In the genomic region with DNA sequence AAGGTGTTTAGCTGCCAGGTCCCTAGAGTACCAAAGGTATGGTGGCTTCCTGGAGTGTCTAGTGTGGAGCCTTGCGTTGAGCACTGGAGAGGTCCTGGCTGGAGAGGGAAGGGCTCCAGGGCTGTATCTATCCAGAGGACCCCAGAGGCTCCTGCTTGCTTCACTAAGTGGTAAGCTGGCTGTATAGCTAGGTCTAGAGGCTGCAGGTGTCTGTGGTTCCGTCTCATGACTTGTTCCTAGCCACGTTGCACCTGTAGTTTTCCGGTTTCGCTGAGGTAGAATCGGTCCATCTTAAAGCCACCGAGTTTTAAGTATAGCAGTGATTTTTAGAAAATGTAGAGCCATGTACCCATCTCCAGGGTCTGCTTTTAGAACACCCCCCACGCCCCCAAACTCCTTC, we compare ENCODE assay signal across 14 mouse cellular contexts. TPM values are rescaled to one million over a fixed set of nuclear protein-coding genes. Genes with fewer than 3 reads are reported as not detected.
A peak's percentile ranks its signal among the peaks of the same experiment; 100 is the strongest.
DNase-seq lines count a peak whose midpoint lies in the region; ATAC-seq and TF ChIP-seq lines count a peak whose summit lies in the region.
"Had no signal": no experiment of that assay in that cellular context is flagged by ENCODE, and none has a peak within 500 bp of the region (broad histone marks: within the 10 kb centered on the region; RNA-seq: fewer than 3 reads in every experiment).

No protein-coding gene starts in this region.

- no peaks in the 10 kb centered on the region for H3K9me3 ChIP-seq in heart, postnatal 0 days (replicated peaks; ENCODE audit: control insufficient read depth, low read length)
- H3K9me3 ChIP-seq in lung, embryonic 15.5 days, result no peaks in the 10 kb centered on the region
- H3K9me3 ChIP-seq in neural tube, embryonic 15.5 days (replicated peaks), result no peaks in the 10 kb centered on the region
- H3K9me3 ChIP-seq in forebrain, embryonic 16.5 days (ENCODE audit: control insufficient read depth, low read length), result no peaks in the 10 kb centered on the region
- H3K9me3 ChIP-seq: embryonic facial prominence, embryonic 13.5 days had no signal

- TF ChIP-seq EP300 in heart, postnatal 0 days (IDR thresholded peaks at IDR 0.05; ENCODE audit: low read depth), result no peak

- no peak overlapping the region for H3K9ac ChIP-seq in heart, postnatal 0 days (replicated peaks; ENCODE audit: low read depth, low read length)
- H3K9ac ChIP-seq in lung, embryonic 15.5 days, result no peak overlapping the region
- no peak overlapping the region for H3K9ac ChIP-seq in neural tube, embryonic 15.5 days (replicated peaks)
- H3K9ac ChIP-seq in forebrain, embryonic 16.5 days (replicated peaks; ENCODE audit: low read depth, low read length), result no peak overlapping the region
- H3K9ac ChIP-seq: embryonic facial prominence, embryonic 13.5 days had no signal

- intact Hi-C loops in heart, postnatal 36 days (cut with DNase I), result no loop called here

- H3K27me3 ChIP-seq in heart, postnatal 0 days (ENCODE audit: control insufficient read depth, insufficient read depth, low read length), result no peaks in the 10 kb centered on the region
- H3K27me3 ChIP-seq in lung, embryonic 15.5 days, result no peaks in the 10 kb centered on the region
- H3K27me3 ChIP-seq in neural tube, embryonic 15.5 days (replicated peaks), result no peaks in the 10 kb centered on the region
- no peaks in the 10 kb centered on the region for H3K27me3 ChIP-seq in forebrain, embryonic 16.5 days (replicated peaks; ENCODE audit: control insufficient read depth, insufficient read depth, low read length)
- H3K27me3 ChIP-seq: embryonic facial prominence, embryonic 13.5 days had no signal

- ATAC-seq in CD4-positive, CD25-positive, alpha-beta regulatory T cell, adult 4 months, result no peak
- ATAC-seq in heart, postnatal 0 days (ENCODE audit: insufficient read depth, low read depth), result no peak
- ATAC-seq in lung, embryonic 15.5 days (ENCODE audit: borderline replicate concordance, extremely low read depth, low FRiP score, low TSS enrichment), result no peak
- no peak for ATAC-seq in neural tube, embryonic 15.5 days (ENCODE audit: low FRiP score)
- ATAC-seq in forebrain, embryonic 16.5 days, result no peak
- ATAC-seq: midbrain, embryonic 16.5 days had no signal

- 82% methylated on average over 8 of the region's 8 CpGs for WGBS in heart, postnatal 0 days
- WGBS in lung, embryonic 15.5 days, result 83% methylated on average over 8 of the region's 8 CpGs
- 86% methylated on average over 8 of the region's 8 CpGs for WGBS in neural tube, embryonic 15.5 days
- WGBS in forebrain, embryonic 16.5 days, result 89% methylated on average over 8 of the region's 8 CpGs

- H3K27ac ChIP-seq in heart, postnatal 0 days (ENCODE audit: low read depth), result peak overlapping the region; percentile 87; the same call in 1 of the 2 replicates
- H3K27ac ChIP-seq in lung, embryonic 15.5 days, result no peak overlapping the region
- peak overlapping the region; percentile 29 for H3K27ac ChIP-seq in neural tube, embryonic 15.5 days (replicated peaks)
- H3K27ac ChIP-seq in forebrain, embryonic 16.5 days (ENCODE audit: low read length), result no peak overlapping the region
- H3K27ac ChIP-seq: embryonic facial prominence, embryonic 13.5 days had no signal

- peak overlapping the region; percentile 49 for H3K4me2 ChIP-seq in heart, postnatal 0 days (ENCODE audit: low read depth, low read length)
- peak overlapping the region; percentile 52; the same call in 1 of the 2 replicates for H3K4me2 ChIP-seq in lung, embryonic 15.5 days
- peak overlapping the region; percentile 65 for H3K4me2 ChIP-seq in neural tube, embryonic 15.5 days
- H3K4me2 ChIP-seq in forebrain, embryonic 16.5 days (ENCODE audit: low read length), result no peak overlapping the region
- H3K4me2 ChIP-seq: embryonic facial prominence, embryonic 13.5 days had no signal

- peak; percentile 51 for DNase-seq in CD4-positive, CD25-positive, alpha-beta regulatory T cell, adult 2 months (ENCODE audit: low read depth, low spot score)
- peak; percentile 2 for DNase-seq in heart, postnatal 0 days (ENCODE audit: low spot score)
- DNase-seq in heart, postnatal 36 days, result no peak
- no peak for DNase-seq in lung, postnatal 14 days
- DNase-seq: adrenal gland, adult 2 months; cerebellum, postnatal 10 days; thymus, postnatal 25 days had no signal

- no peaks in the 10 kb centered on the region for H3K36me3 ChIP-seq in heart, postnatal 0 days (replicated peaks; ENCODE audit: control insufficient read depth, insufficient read depth, low read length)
- H3K36me3 ChIP-seq in lung, embryonic 15.5 days, result no peaks in the 10 kb centered on the region
- H3K36me3 ChIP-seq in neural tube, embryonic 15.5 days, result no peaks in the 10 kb centered on the region
- no peaks in the 10 kb centered on the region for H3K36me3 ChIP-seq in forebrain, embryonic 16.5 days (ENCODE audit: control insufficient read depth, insufficient read depth)
- H3K36me3 ChIP-seq: embryonic facial prominence, embryonic 13.5 days had no signal

- TF ChIP-seq CTCF in heart, postnatal 0 days (IDR thresholded peaks at IDR 0.05; ENCODE audit: low read depth), result no peak

- H3K4me3 ChIP-seq in heart, postnatal 0 days (ENCODE audit: low read depth, low read length), result no peak overlapping the region
- H3K4me3 ChIP-seq in lung, embryonic 15.5 days, result no peak overlapping the region
- peak overlapping the region; percentile 11; the same call in 1 of the 2 replicates for H3K4me3 ChIP-seq in neural tube, embryonic 15.5 days (replicated peaks)
- H3K4me3 ChIP-seq in forebrain, embryonic 16.5 days (replicated peaks; ENCODE audit: low read length), result no peak overlapping the region
- H3K4me3 ChIP-seq: embryonic facial prominence, embryonic 13.5 days had no signal

- peaks cover 41% of the 10 kb centered on the region for H3K4me1 ChIP-seq in heart, postnatal 0 days (ENCODE audit: control insufficient read depth, insufficient read depth)
- peaks cover 84% of the 10 kb centered on the region for H3K4me1 ChIP-seq in lung, embryonic 15.5 days
- H3K4me1 ChIP-seq in neural tube, embryonic 15.5 days, result peaks cover 83% of the 10 kb centered on the region
- H3K4me1 ChIP-seq in forebrain, embryonic 16.5 days (replicated peaks; ENCODE audit: control insufficient read depth, insufficient read depth, low read length), result peaks cover 27% of the 10 kb centered on the region

RNA-seq across cellular contexts. Expression of a gene that starts 24.6 kb away (rescaled TPM):
- not detected for polyA plus RNA-seq in CD4-positive, CD25-positive, alpha-beta regulatory T cell, adult 4 months (2017; shearing (Covaris generic))
- total RNA-seq in heart, postnatal 0 days (2014; rRNA removed; ENCODE audit: low replicate concordance), result not detected in 2 replicates
- not detected in 2 replicates for polyA plus RNA-seq in heart, postnatal 0 days (2015; fragmentation: Nextera tagmentation; extraction: Ambion mirVana)
- total RNA-seq in heart, postnatal 36 days (2021), result not detected
- not detected in 2 replicates for polyA plus RNA-seq in lung, embryonic 15.5 days (2015; fragmentation: Nextera tagmentation; extraction: Ambion mirVana)
- polyA plus RNA-seq in neural tube, embryonic 15.5 days (2015; fragmentation: Nextera tagmentation; extraction: Ambion mirVana), result not detected in 2 replicates
- polyA plus RNA-seq in forebrain, embryonic 16.5 days (2015; fragmentation: Nextera tagmentation; extraction: Ambion mirVana), result not detected in 2 replicates
- polyA plus RNA-seq: embryonic facial prominence, embryonic 13.5 days; inflammation-experienced regulatory T-cells, adult 6 months; midbrain, embryonic 16.5 days had no signal

RNA-seq across cellular contexts. Expression of a gene that starts 44.3 kb away (rescaled TPM):
- 10 to 100 TPM; 11.0 to 22.4 TPM for polyA plus RNA-seq in CD4-positive, CD25-positive, alpha-beta regulatory T cell, adult 4 months (2017; shearing (Covaris generic))
- 47.7 and 53.7 TPM in 2 replicates for total RNA-seq in heart, postnatal 0 days (2014; rRNA removed; ENCODE audit: low replicate concordance)
- polyA plus RNA-seq in heart, postnatal 0 days (2015; fragmentation: Nextera tagmentation; extraction: Ambion mirVana), result 21.7 and 24.9 TPM in 2 replicates
- 10 to 100 TPM; 73.7 to 76.3 TPM for total RNA-seq in heart, postnatal 36 days (2021)
- 25.3 and 27.4 TPM in 2 replicates for polyA plus RNA-seq in lung, embryonic 15.5 days (2015; fragmentation: Nextera tagmentation; extraction: Ambion mirVana)
- 29.5 and 34.9 TPM in 2 replicates for polyA plus RNA-seq in neural tube, embryonic 15.5 days (2015; fragmentation: Nextera tagmentation; extraction: Ambion mirVana)
- 30.2 and 31.1 TPM in 2 replicates for polyA plus RNA-seq in forebrain, embryonic 16.5 days (2015; fragmentation: Nextera tagmentation; extraction: Ambion mirVana)

RNA-seq across cellular contexts. Expression of a gene that starts 48.0 kb away (rescaled TPM):
- polyA plus RNA-seq in CD4-positive, CD25-positive, alpha-beta regulatory T cell, adult 4 months (2017; shearing (Covaris generic)), result 1 to 10 TPM; 3.0 to 3.8 TPM
- total RNA-seq in heart, postnatal 0 days (2014; rRNA removed; ENCODE audit: low replicate concordance), result 6.4 and 7.7 TPM in 2 replicates
- polyA plus RNA-seq in heart, postnatal 0 days (2015; fragmentation: Nextera tagmentation; extraction: Ambion mirVana), result 2.4 and 2.9 TPM in 2 replicates
- total RNA-seq in heart, postnatal 36 days (2021), result 1 to 10 TPM; 5.7 to 6.0 TPM
- polyA plus RNA-seq in lung, embryonic 15.5 days (2015; fragmentation: Nextera tagmentation; extraction: Ambion mirVana), result 3.6 and 4.1 TPM in 2 replicates
- 4.5 and 5.2 TPM in 2 replicates for polyA plus RNA-seq in neural tube, embryonic 15.5 days (2015; fragmentation: Nextera tagmentation; extraction: Ambion mirVana)
- 4.6 and 4.8 TPM in 2 replicates for polyA plus RNA-seq in forebrain, embryonic 16.5 days (2015; fragmentation: Nextera tagmentation; extraction: Ambion mirVana)

Comparison
In these comparisons a context has a peak if more than half of its experiments do, and no peak if none do; other contexts are left out.
1. DNase-seq: peak in CD4-positive, CD25-positive, alpha-beta regulatory T cell, adult 2 months (single experiment) and heart, postnatal 0 days (single experiment); none in heart, postnatal 36 days (0 of 2) and lung, postnatal 14 days (single experiment).
2. H3K27ac ChIP-seq: peak in heart, postnatal 0 days (single experiment) and neural tube, embryonic 15.5 days (single experiment); none in lung, embryonic 15.5 days (single experiment) and forebrain, embryonic 16.5 days (single experiment).